Mouse (Mus musculus): ENCODE results near the gene Gm16381. TPM values are rescaled to one million over a fixed set of nuclear protein-coding genes. Genes with fewer than 3 reads are reported as not detected.
"Not testable (repeated sequence)": the region's sequence is repeated elsewhere in the genome, so short reads cannot be mapped to it uniquely, and the experiment has no call there.

Gene Gm16381
- not detected in 2 replicates for polyA plus RNA-seq (2016; fragmentation: Nextera tagmentation; extraction: Ambion mirVana)

GRCm38 (mm10) chr12:87644520-87644919 lies at the start of gene Gm16381:
Gene Gm16381 (minus strand): TSS chr12:87644620.
- H3K9me3 ChIP-seq; H3K36me3 ChIP-seq (replicated peaks); H3K4me2 ChIP-seq; H3K4me1 ChIP-seq; ATAC-seq (ENCODE audit: low FRiP score); H3K9ac ChIP-seq; H3K27ac ChIP-seq; H3K4me3 ChIP-seq (replicated peaks); H3K27me3 ChIP-seq: not testable (repeated sequence)
- 87% methylated on average over 2 of the region's 2 CpGs for WGBS

DNA sequence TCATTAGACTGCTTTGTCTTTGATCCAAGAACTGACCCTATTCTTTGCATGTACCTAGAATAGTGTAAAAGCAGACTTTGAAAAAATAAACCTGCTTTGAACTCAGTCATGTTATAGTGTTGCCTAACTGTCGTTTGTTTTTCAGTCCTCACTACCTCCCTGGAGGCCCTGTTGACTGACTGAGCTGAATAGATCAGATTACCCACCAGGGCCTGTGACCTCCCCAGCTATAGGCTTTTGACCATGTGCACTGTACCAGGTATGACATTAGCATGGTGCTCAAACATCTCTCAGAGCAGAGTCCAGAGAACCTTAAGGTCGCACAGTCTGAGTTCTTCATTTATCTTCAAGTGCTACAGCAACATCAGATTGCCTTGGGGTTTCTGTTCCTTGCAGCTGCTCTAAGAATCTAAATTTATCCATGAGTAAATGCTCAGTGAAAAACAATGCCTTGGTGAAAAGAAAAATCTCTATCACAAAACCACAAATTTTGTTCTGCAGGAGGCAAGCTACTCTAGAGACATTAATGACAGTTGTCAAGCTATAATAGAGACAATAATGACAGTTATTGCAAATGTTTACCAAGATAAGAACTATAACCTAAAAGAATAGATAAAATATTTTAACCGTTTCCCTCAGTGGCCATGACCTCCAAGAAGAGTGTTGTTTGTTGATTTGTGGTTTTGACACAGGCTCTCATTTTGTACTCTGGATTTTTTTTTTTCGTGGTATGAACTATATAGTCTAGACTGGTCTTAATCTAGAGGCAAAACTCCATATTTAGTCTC lies 8.7 kb upstream of the Gm16381 start:
- WGBS, result 76% methylated on average over 2 of the region's 4 CpGs
- H3K27ac ChIP-seq; ATAC-seq (ENCODE audit: low FRiP score); H3K4me1 ChIP-seq; H3K36me3 ChIP-seq (replicated peaks); H3K27me3 ChIP-seq; H3K4me3 ChIP-seq (replicated peaks); H3K9ac ChIP-seq; H3K9me3 ChIP-seq; H3K4me2 ChIP-seq: not testable (repeated sequence)

GRCm38 (mm10) chr12:87618569-87618968 lies 25.9 kb downstream of the Gm16381 start, which contains the start of gene Gm4027:
Gene Gm4027 (plus strand): TSS chr12:87618869.
- ATAC-seq (ENCODE audit: low FRiP score); H3K4me1 ChIP-seq: not testable (repeated sequence)
- WGBS, result 93% methylated on average over 5 of the region's 7 CpGs

GRCm38 (mm10) chr12:87602388-87602787 lies 42.0 kb downstream of the Gm16381 start, which contains the start of gene Oog1:
Gene Oog1 (plus strand): TSS chr12:87602688.
- WGBS, result 84% methylated on average over 1 of the region's 2 CpGs
- not testable (repeated sequence) for H3K4me1 ChIP-seq; H3K36me3 ChIP-seq (replicated peaks); H3K4me2 ChIP-seq; H3K27me3 ChIP-seq; H3K4me3 ChIP-seq (replicated peaks); H3K9ac ChIP-seq; ATAC-seq (ENCODE audit: low FRiP score); H3K27ac ChIP-seq; H3K9me3 ChIP-seq

More at GRCm38 (mm10) chr12:87618569-87618968, 25.9 kb downstream of the Gm16381 start, which contains the start of gene Gm4027:
- H3K27me3 ChIP-seq; H3K27ac ChIP-seq; H3K9ac ChIP-seq; H3K9me3 ChIP-seq; H3K4me3 ChIP-seq (replicated peaks); H3K36me3 ChIP-seq (replicated peaks); H3K4me2 ChIP-seq: not testable (repeated sequence)

- WGBS, result 18% methylated on average over 2 of the region's 2 CpGs
These were observed 43.0 kb downstream of the Gm16381 start for GRCm38 (mm10) chr12:87601388-87601787.

More at GRCm38 (mm10) chr12:87601388-87601787, 43.0 kb downstream of the Gm16381 start:
- H3K27ac ChIP-seq; H3K9ac ChIP-seq; H3K4me3 ChIP-seq (replicated peaks); H3K4me2 ChIP-seq; ATAC-seq (ENCODE audit: low FRiP score); H3K9me3 ChIP-seq; H3K27me3 ChIP-seq; H3K36me3 ChIP-seq (replicated peaks); H3K4me1 ChIP-seq: not testable (repeated sequence)

Other genes starting within 250 kb of the Gm16381 start
- 283 and 293 TPM in 2 replicates for gene Slirp, start 200.7 kb downstream of the Gm16381 start, polyA plus RNA-seq (2016; fragmentation: Nextera tagmentation; extraction: Ambion mirVana)
- gene Alkbh1, start 200.6 kb downstream of the Gm16381 start, polyA plus RNA-seq (2016; fragmentation: Nextera tagmentation; extraction: Ambion mirVana), result 48.8 and 55.9 TPM in 2 replicates
- gene Snw1, start 172.3 kb downstream of the Gm16381 start, polyA plus RNA-seq (2016; fragmentation: Nextera tagmentation; extraction: Ambion mirVana), result 149 and 153 TPM in 2 replicates
- gene Gm5788, start 149.9 kb downstream of the Gm16381 start, polyA plus RNA-seq (2016; fragmentation: Nextera tagmentation; extraction: Ambion mirVana), result not detected in 2 replicates
- not detected in 2 replicates for gene Gm8300, start 130.3 kb downstream of the Gm16381 start, polyA plus RNA-seq (2016; fragmentation: Nextera tagmentation; extraction: Ambion mirVana)
- gene Oog1, start 41.9 kb downstream of the Gm16381 start, polyA plus RNA-seq (2016; fragmentation: Nextera tagmentation; extraction: Ambion mirVana), result not detected in 2 replicates
- gene Gm4027, start 25.8 kb downstream of the Gm16381 start, polyA plus RNA-seq (2016; fragmentation: Nextera tagmentation; extraction: Ambion mirVana), result not detected in 2 replicates
- gene Gm21319, start 131.1 kb upstream of the Gm16381 start, polyA plus RNA-seq (2016; fragmentation: Nextera tagmentation; extraction: Ambion mirVana), result not detected in 2 replicates
- not detected in 2 replicates for gene Gm21936, start 150.9 kb upstream of the Gm16381 start, polyA plus RNA-seq (2016; fragmentation: Nextera tagmentation; extraction: Ambion mirVana)
- gene BB287469, start 172.0 kb upstream of the Gm16381 start, polyA plus RNA-seq (2016; fragmentation: Nextera tagmentation; extraction: Ambion mirVana), result not detected in 2 replicates
- gene Gm2001, start 197.7 kb upstream of the Gm16381 start, polyA plus RNA-seq (2016; fragmentation: Nextera tagmentation; extraction: Ambion mirVana), result not detected in 2 replicates
- gene Gm2016, start 229.5 kb upstream of the Gm16381 start, polyA plus RNA-seq (2016; fragmentation: Nextera tagmentation; extraction: Ambion mirVana), result not detected in 2 replicates